Mouse (Mus musculus): Measurements from ENCODE around the gene Dgki.

Gene Dgki

GRCm38 (mm10) chr6:36812666-36813515, 487.1 kb downstream of the Dgki start:
- DNase-seq (ENCODE audit: low read depth, low spot score): no peak

GRCm38 (mm10) chr6:36810448-36810847, 489.5 kb downstream of the Dgki start:
- no peak for DNase-seq (ENCODE audit: low read depth, low spot score)

- DNase-seq (ENCODE audit: low read depth, low spot score): no peak
These were observed 490.2 kb downstream of the Dgki start, which contains the start of gene Ptn for GRCm38 (mm10) chr6:36809747-36810285. Gene Ptn (minus strand): TSS chr6:36810220.

- DNase-seq (ENCODE audit: low read depth, low spot score): no peak
These were observed 490.7 kb downstream of the Dgki start for GRCm38 (mm10) chr6:36809311-36809726.

- DNase-seq (ENCODE audit: low read depth, low spot score): no peak
These were observed 491.5 kb downstream of the Dgki start for GRCm38 (mm10) chr6:36808306-36809058.

- no peak for DNase-seq (ENCODE audit: low read depth, low spot score)
These were observed 493.1 kb downstream of the Dgki start for GRCm38 (mm10) chr6:36806906-36807305.

- DNase-seq (ENCODE audit: low read depth, low spot score): no peak
These were observed 499.6 kb downstream of the Dgki start for GRCm38 (mm10) chr6:36800309-36800946.

GRCm38 (mm10) chr6:36797066-36797655, 502.8 kb downstream of the Dgki start:
- no peak for DNase-seq (ENCODE audit: low read depth, low spot score)

All from retina, postnatal 7 days (tissue).